Mouse (Mus musculus) splenic B cell, adult 2 months (primary cell): ENCODE measurements around the gene Ankrd23.

ENCODE experiments used
- DNase-seq: peaks from one replicate; pipeline ENCODE4 v3.0.0-alpha.2; 2011; ENCODE audit warnings: low read depth, low spot score
- H3K27me3 ChIP-seq: 2 replicates; pipeline ENCODE4 v1.6.1; 2012; ENCODE audit warnings: mild to moderate bottlenecking, low read length, moderate library complexity, mixed read lengths; ENCODE audit not compliant: control insufficient read depth, poor library complexity, insufficient read depth, severe bottlenecking
- H3K36me3 ChIP-seq: 2 replicates; pipeline ENCODE4 v1.6.1; 2012; ENCODE audit warnings: mild to moderate bottlenecking, low read length, moderate library complexity, mixed read lengths; ENCODE audit not compliant: control insufficient read depth, poor library complexity, insufficient read depth, severe bottlenecking

Ankrd23 gene

DNA sequence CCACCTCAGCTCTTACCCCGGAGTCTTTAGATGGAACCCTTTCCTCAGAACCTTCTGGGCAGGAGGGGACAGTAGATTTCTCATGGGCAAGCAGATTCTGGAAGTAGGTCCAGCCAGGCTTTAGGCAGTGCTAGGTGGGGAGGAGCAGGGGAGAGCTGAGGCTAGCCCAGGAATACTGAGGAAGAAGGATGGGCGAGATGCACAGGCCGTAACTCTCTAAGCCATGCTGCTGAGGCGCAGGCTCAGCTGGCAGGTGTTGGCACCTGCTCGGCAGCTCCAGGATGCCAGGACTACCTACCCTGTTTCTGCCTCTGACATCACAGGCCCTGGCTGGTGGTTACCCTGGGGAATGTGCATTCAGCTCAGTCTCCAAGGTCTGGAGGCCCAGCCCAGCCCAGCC, 33.6 kb upstream of the Ankrd23 start:
- Histone ChIP-seq H3K27me3 (no peaks in the 10 kb centered on the region), H3K36me3 (no peaks in the 10 kb centered on the region)
- DNase-seq: no peak

DNA sequence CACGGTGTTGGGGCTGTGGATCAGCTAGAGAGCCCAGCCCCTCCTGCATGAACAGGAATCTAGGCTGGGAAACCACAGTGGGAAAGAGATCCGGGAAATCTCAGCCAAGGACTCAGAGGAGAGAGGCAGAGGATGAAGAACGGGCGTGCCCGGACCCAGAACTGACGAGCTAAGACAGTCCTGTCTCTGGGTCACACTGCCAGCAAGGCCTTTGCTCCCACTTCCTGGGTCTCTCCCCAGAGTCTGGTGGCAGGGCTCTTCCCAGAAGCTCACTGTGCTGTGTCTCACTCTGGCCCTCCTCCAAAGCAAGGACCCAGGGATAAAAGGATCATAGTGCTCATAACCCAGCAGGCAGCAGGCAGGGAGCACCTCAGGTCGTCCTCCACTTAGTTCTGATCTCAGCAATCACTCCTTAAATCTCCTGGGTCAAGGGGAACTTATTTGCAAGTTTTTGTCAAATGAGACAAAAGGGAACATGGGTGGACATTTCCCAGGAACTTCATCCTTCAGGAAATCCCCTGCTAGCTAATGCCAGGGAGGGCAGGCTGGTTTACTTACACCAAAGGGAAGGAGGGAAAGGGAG, 33.1 kb upstream of the Ankrd23 start:
- no peak for DNase-seq
- H3K36me3 ChIP-seq: no peaks in the 10 kb centered on the region
- no peaks in the 10 kb centered on the region for H3K27me3 ChIP-seq

DNA sequence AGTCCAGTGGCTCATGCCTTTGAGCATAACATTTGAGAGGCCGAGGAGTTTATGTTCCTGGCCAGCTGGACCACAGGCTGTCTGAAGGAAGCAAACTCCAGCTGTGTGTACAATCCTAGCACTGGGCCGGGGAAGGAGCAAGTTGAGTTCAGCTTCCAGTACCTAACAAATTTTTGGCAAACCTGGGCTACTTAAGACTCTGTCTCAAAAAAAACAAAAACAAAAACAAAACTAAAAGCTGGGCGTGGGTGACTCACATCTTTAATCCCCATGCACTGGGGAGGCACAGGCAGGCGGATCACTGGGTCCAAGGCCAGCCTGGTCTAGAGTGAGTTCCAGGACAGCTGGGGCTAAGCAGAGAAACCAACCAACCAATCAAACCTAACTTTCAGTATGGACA, 32.1 kb upstream of the Ankrd23 start:
- Histone ChIP-seq H3K36me3 (no peaks in the 10 kb centered on the region), H3K27me3 (no peaks in the 10 kb centered on the region)
- DNase-seq: no peak

- H3K27me3 ChIP-seq: no peaks in the 10 kb centered on the region
- no peaks in the 10 kb centered on the region for H3K36me3 ChIP-seq
- DNase-seq: no peak
These were observed 31.3 kb upstream of the Ankrd23 start for GRCm38 (mm10) chr1:36567818-36568603.

GRCm38 (mm10) chr1:36566425-36566824, 29.7 kb upstream of the Ankrd23 start:
- no peaks in the 10 kb centered on the region for H3K36me3 ChIP-seq
- DNase-seq: no peak
- no peaks in the 10 kb centered on the region for H3K27me3 ChIP-seq

GRCm38 (mm10) chr1:36564101-36564500, 27.4 kb upstream of the Ankrd23 start:
- Histone ChIP-seq H3K27me3 (no peaks in the 10 kb centered on the region), H3K36me3 (no peaks in the 10 kb centered on the region)
- DNase-seq: no peak

GRCm38 (mm10) chr1:36563632-36564031, 26.9 kb upstream of the Ankrd23 start:
- no peaks in the 10 kb centered on the region for H3K27me3 ChIP-seq
- no peak for DNase-seq
- no peaks in the 10 kb centered on the region for H3K36me3 ChIP-seq

- Histone ChIP-seq H3K27me3 (no peaks in the 10 kb centered on the region), H3K36me3 (no peaks in the 10 kb centered on the region)
- no peak for DNase-seq
These were observed 26.5 kb upstream of the Ankrd23 start for GRCm38 (mm10) chr1:36563197-36563596.

DNA sequence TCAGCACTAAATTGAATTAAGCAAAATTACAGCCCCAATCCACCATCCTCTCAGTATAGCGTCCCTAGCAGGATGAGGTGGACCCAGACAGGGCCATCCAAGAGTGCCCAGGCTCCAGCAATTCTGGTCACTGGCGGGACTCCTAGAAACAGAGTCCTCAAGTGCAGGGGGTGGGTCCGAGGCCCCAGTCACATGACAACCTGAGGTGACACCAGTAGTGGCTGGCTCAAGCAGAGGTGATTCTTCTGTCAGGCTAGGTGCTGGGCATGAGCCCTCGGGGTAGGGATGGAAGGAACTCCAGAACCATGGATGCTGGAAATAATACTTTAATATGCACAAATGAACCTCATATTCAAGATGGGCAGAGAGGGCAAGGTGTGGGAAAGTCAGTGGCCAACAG, 25.7 kb upstream of the Ankrd23 start:
- DNase-seq: no peak
- Histone ChIP-seq H3K36me3 (no peaks in the 10 kb centered on the region), H3K27me3 (peaks cover under 1% of the 10 kb centered on the region; the same call in 1 of the 2 replicates)

GRCm38 (mm10) chr1:36560903-36561302, 24.2 kb upstream of the Ankrd23 start:
- no peaks in the 10 kb centered on the region for H3K36me3 ChIP-seq
- no peak for DNase-seq

GRCm38 (mm10) chr1:36559888-36560287, 23.2 kb upstream of the Ankrd23 start:
- Histone ChIP-seq H3K27me3 (peaks cover 2% of the 10 kb centered on the region; the same call in 1 of the 2 replicates), H3K36me3 (no peaks in the 10 kb centered on the region)
- DNase-seq: no peak

More at GRCm38 (mm10) chr1:36560903-36561302, 24.2 kb upstream of the Ankrd23 start:
- H3K27me3 ChIP-seq: peaks cover 2% of the 10 kb centered on the region; the same call in 1 of the 2 replicates

GRCm38 (mm10) chr1:36559256-36559655, 22.6 kb upstream of the Ankrd23 start:
- DNase-seq: no peak
- peaks cover 2% of the 10 kb centered on the region; the same call in 1 of the 2 replicates for H3K27me3 ChIP-seq
- no peaks in the 10 kb centered on the region for H3K36me3 ChIP-seq

- Histone ChIP-seq H3K27me3 (peaks cover 2% of the 10 kb centered on the region; the same call in 1 of the 2 replicates), H3K36me3 (no peaks in the 10 kb centered on the region)
- DNase-seq: peak; percentile 46
These were observed 21.6 kb upstream of the Ankrd23 start, which contains the start of gene Sema4c for GRCm38 (mm10) chr1:36558031-36558993. Gene Sema4c, minus strand, starts transcription at chr1:36558349.

- Histone ChIP-seq H3K36me3 (no peaks in the 10 kb centered on the region), H3K27me3 (peaks cover 2% of the 10 kb centered on the region; the same call in 1 of the 2 replicates)
- DNase-seq: no peak
These were observed 20.9 kb upstream of the Ankrd23 start for GRCm38 (mm10) chr1:36557457-36558011.
